Mouse (Mus musculus) erythroid progenitor cell, adult 5-6 weeks (primary cell): ENCODE results near the gene Cwc15. TPM values are rescaled to one million over a fixed set of nuclear protein-coding genes. Genes with fewer than 3 reads are reported as not detected.
"Not testable (repeated sequence)": the region's sequence is repeated elsewhere in the genome, so short reads cannot be mapped to it uniquely, and the experiment has no call there.

Source experiments
- ATAC-seq: replicated peaks from 2 replicates; pipeline ENCODE4 v1.8.0; 2016; ENCODE audit warnings: moderate number of reproducible peaks, mild to moderate bottlenecking, moderate TSS enrichment, inconsistent platforms; ENCODE audit not compliant: poor library complexity, low FRiP score, severe bottlenecking
- total RNA-seq, 2 experiments: library from RNA; stranded (forward) in 1 of 2; stranded (reverse) in 1 of 2; fragments of 150-400 nt in 1 of 2; fragments of 186-747, 209-891 nt in 1 of 2; gene quantifications; 2 replicates each; pipeline versions ENCODE4 v1.2.3 to v1.2.4; 2015 to 2017; ENCODE audit warnings: low replicate concordance in 2 of 2

Gene Cwc15
- total RNA-seq (2015; ENCODE audit: low replicate concordance) (77.8 and 93.1 TPM in 2 replicates), total RNA-seq (2017; ENCODE audit: low replicate concordance) (81.4 and 94.3 TPM in 2 replicates)

GRCm38 (mm10) chr9:14500023-14500915, at the start of gene Cwc15, which contains the start of gene Kdm4d:
Gene Cwc15 (plus strand): TSS chr9:14500617.
Gene Kdm4d (minus strand): TSS chr9:14500482.
- peak; percentile 96 for ATAC-seq

GRCm38 (mm10) chr9:14451120-14451519, 49.3 kb upstream of the Cwc15 start:
- ATAC-seq = peak; percentile 53; the same call in 1 of the 2 replicates

GRCm38 (mm10) chr9:14456320-14456719, 44.1 kb upstream of the Cwc15 start:
- no peak for ATAC-seq

- ATAC-seq = not testable (repeated sequence)
Observed at GRCm38 (mm10) chr9:14462536-14462935, 37.9 kb upstream of the Cwc15 start.

- peak; percentile 56 for ATAC-seq
Observed at GRCm38 (mm10) chr9:14463668-14464067, 36.7 kb upstream of the Cwc15 start.

GRCm38 (mm10) chr9:14498896-14499705, 1.3 kb upstream of the Cwc15 start:
- ATAC-seq = no peak

- ATAC-seq = no peak
Observed at GRCm38 (mm10) chr9:14500916-14501424, 553 bp downstream of the Cwc15 start.

- ATAC-seq = no peak
Observed at GRCm38 (mm10) chr9:14512633-14513445, 12.4 kb downstream of the Cwc15 start.

GRCm38 (mm10) chr9:14517296-14517695, 16.9 kb downstream of the Cwc15 start:
- ATAC-seq = no peak

- no peak for ATAC-seq
Observed at GRCm38 (mm10) chr9:14518105-14518504, 17.7 kb downstream of the Cwc15 start.

- no peak for ATAC-seq
Observed at GRCm38 (mm10) chr9:14520971-14521670, 20.7 kb downstream of the Cwc15 start.

GRCm38 (mm10) chr9:14521695-14522094, 21.3 kb downstream of the Cwc15 start:
- ATAC-seq = no peak

GRCm38 (mm10) chr9:14523408-14524043, 23.1 kb downstream of the Cwc15 start:
- ATAC-seq = peak; percentile 70; the same call in 1 of the 2 replicates

- no peak for ATAC-seq
Observed at GRCm38 (mm10) chr9:14530004-14530403, 29.6 kb downstream of the Cwc15 start.

GRCm38 (mm10) chr9:14532283-14532682, 31.9 kb downstream of the Cwc15 start:
- ATAC-seq = no peak

- ATAC-seq = no peak
Observed at GRCm38 (mm10) chr9:14533659-14534058, 33.2 kb downstream of the Cwc15 start.

- ATAC-seq = no peak
Observed at GRCm38 (mm10) chr9:14534833-14535456, 34.5 kb downstream of the Cwc15 start.
